Mouse (Mus musculus) liver, postnatal 0 days (tissue): ENCODE data around the gene Znrf3.

Experiments used
- CTCF ChIP-seq: sonication (generic); IDR thresholded peaks from 2 replicates; pipeline ENCODE4 v1.5.1; 2016; ENCODE audit warnings: antibody characterized with exemption, low read depth
- EP300 ChIP-seq: IDR thresholded peaks from 2 replicates; pipeline ENCODE4 v1.6.1; 2016; ENCODE audit warnings: antibody characterized with exemption, low read depth, mild to moderate bottlenecking

DNA sequence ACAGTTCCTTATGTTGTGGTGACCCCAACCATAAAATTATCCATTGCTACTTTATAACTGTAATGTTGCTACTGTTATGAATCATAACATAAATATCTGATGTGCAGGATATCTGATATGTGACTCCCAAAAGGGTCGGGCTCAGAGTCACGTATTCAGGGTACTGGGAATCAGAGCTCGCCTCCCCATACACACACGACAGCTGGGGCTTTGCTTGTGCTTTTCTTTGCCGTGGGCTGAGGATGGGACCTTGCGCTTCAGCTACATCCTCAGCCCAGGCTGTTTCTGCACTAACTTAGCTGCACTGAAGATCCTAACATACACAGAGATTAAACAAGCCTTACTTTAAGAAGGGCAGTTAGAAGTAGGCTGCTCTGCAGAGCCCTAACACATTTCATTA lies 193.5 kb downstream of the Znrf3 start:
- TF ChIP-seq CTCF (no peak), EP300 (no peak)
